Mouse (Mus musculus): ENCODE data around the gene Foxn2.

GRCm38 (mm10) chr17:88437391-88437790, 3.1 kb upstream of the Foxn2 start:
- TF ChIP-seq POLR2A (IDR thresholded peaks at IDR 0.05; ENCODE audit: borderline replicate concordance, extremely low read depth, low read depth, low read length) (no peak), CTCF (IDR thresholded peaks at IDR 0.05; ENCODE audit: insufficient read depth, low read length) (no peak)
